Mouse (Mus musculus) embryo, embryonic 11.5 days (tissue): ENCODE measurements at regions not wholly inside any gene's neighbourhood (a gene's known extent, or its start where the extent isn't known, plus 50 kb on each side); places are given as distances from the start of the nearest gene placed in this dataset.
"Not testable (repeated sequence)": the region's sequence is repeated elsewhere in the genome, so short reads cannot be mapped to it uniquely, and the experiment has no call there.

Experiments
- DNase-seq: peaks from one replicate; pipeline ENCODE4 v3.0.0-alpha.2; 2012; ENCODE audit warnings: low read depth, low spot score

DNA sequence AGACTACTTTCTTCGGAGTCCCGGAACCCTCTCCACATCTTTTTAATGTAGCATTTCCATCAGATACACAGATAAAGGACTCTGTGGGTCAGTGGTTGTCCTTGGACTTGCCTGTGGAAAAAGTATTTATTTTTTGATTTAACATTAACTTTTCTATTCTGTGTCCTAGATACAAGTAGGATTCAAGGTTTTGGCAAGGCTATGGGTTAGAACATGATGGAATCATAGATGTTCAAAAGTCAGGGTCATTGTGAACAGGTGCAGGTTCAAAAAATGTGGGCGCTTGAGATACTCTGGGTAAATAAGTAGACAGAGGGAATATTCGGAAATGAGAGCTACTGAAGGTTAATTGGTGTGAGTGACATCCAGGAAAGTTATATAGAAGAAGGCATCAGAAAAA lies 347.7 kb downstream of the Cypt12 start:
- no peak for DNase-seq

DNA sequence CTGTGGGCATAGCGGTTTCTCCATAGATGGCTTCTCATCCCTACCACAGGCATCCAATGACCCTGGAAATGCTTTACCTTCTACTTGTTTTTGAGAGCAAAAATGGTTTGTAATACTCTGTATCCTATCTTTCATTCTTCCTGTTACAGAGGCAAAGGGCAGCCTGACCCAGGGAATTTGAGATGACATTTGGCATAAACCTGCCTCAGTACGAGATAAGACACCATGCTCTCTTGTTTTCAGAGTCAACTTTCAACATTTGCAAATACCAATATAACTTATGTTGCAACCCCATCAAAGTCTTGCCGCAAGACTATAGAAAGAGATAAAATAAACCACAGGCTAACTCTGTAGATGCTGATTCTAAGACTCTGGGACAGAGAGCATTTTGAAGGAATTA lies 350.5 kb downstream of the Cypt12 start:
- no peak for DNase-seq

DNA sequence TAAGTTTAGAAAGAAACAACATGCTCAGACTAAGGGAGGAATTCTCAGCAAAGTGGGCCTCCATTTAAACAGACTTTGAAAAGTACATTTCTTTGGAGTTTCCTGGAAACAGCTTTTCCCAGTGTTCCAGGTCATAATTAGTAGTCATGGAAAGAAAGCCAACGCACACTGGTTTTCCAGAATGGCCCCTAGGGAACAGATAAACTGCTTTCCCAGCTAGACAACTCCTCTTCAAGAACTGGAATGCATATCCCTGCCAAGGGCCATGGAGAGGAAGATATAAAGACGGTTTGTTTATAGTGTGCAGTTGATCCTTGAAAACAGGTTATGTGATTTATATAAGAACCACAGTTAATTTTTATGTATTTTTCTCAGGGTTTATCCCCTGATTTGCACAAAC lies 351.3 kb downstream of the Cypt12 start:
- DNase-seq = no peak

DNA sequence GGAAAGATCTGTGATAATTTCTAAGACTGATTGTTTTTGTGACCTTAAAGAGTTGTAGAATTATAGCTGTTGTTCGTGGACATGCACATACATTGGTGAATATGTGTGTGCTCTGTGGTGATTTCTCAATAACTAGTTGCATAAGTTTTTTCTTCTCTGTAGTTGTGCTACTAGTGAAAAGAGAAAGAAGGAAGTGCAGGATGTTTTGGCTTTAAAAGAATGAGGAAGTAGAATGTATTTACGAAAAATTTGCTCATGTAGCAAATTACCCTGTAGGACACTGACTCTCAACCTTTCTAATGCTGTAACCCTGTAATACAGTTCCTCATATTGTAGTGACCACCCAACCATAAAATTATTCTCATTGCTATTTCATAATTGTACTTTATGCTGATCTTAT lies 371.2 kb downstream of the Cypt12 start:
- DNase-seq = no peak

DNA sequence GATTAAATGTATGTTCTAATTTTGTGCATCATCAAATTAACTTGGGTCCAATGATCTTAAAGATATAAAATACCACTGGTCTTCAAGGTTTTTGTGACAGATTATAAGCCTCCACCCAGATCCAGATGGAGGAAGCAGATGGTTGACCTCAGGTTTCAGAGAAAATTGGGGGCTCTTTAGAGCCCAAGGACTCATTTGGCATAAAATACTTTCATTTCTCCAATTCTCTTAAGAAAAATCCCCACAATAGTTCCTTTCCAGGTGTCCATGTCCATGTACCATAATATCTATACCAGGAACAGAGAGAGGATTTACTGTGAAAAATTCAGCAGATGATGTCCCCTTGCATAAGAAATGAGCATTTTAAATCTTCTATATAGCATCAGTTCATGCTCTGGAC lies 385.0 kb downstream of the Cypt12 start:
- no peak for DNase-seq

DNA sequence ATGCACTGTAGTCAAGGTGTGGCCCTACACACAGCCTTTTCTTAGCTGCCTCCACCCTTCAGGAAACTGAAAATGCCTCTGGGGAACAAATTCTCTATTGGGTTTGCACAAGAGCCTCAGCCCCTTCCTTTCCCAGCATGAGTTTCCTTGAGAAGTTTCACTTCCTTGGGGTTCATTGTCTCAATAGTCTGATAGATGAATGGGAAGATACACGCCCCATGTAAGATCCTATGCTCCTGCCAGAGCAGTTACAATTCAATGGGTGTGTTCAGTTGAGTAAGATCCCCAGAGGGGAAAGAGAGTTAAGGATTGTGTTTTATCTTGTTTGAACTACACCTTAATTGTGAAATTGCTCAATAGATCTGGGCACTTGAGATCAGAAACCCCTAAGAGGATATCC lies 391.0 kb downstream of the Cypt12 start:
- DNase-seq = no peak

DNA sequence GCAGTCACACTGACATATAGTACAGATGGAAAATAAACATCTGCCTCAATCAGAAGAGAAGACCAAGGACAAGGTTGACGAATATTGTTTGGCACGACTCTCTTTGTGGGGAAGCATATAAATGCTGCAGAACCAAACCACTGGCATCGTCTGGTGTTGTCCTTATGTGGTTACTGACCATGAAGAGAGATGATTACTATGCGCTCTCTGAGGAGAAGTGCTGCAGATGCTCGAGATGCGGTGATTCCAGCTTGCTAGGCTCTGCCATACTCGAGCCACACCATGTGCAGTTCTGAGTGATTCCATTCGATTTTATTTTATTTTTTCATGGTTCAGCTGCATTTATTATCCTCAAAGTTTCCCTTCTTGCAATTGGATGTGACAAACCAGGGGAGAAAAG lies 393.5 kb downstream of the Cypt12 start:
- no peak for DNase-seq

DNA sequence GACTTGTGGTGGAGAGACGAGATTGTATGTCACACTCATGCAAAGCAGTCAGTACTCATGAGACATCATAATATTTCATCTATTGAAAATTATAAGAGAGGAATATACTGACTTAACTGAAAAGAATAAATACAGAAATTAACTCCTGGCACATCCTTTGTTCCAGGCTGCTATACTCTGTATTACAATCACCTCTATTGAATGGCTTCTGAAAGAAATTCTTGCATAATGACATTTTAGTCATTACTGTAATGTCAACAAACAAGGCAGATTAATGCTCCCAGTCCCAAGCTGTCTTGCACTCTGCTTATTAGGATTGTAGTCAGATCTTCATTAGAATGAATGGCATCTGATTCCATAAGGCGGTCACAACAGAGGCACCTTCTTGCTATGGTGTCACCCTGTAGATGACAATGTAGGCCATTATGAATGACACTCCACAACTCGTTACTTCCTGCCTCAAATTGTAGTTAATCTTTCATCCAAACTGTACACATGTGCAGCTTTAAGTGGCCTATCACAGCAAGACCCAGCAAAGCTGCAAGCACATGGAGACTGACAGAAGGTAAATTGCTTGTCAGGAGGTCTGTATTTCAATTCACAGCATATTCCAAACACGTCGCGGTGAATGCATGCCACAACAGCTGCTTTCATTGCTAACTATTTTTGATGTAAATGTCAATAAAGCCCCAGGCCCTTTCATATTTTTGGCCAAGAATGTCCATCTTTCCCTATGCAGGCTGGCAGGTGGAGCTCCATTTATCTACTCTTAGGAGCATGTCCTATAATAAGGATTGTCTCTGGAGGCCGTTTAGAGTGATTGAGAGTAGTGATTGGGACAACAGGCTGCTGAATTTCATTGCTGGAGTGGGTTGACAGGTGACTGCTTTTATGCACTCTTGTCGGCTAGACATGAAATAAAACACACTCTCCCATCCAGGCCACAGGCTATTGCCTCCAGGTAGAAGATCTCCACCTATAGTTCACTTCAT lies 430.1 kb downstream of the Cypt12 start:
- no peak for DNase-seq

DNA sequence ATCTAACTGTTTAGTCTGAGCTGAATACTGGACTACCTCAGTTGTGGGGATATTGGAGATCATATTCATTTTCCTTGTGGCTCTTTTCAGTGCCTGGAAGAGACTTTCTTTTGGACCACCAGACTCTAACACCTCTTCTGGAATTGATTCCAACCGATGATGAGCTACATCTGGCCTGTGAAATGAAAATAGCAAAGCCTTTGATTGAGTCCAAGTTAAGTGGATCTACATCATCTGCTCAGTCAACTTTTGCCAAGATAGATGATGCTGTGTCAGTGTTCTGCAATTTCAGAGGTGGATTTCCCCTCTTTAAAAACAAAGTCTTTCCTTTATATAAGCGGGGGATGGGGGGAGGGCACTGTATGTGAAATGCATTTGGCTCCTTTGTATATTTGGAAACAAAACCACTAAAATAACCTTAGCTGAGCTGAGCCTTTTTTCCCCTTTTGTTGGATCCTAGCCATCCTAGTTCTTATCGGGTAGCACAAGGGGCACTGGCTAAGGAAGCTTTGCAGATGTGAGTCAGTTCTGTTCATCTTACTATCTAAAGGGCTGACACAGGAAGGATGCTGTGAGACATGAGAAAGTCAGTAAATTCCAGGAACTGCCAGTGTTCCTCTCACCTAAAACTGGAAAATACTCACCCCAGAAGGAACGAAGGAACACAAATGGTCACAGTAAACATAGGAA lies 473.8 kb downstream of the Cypt12 start:
- no peak for DNase-seq

DNA sequence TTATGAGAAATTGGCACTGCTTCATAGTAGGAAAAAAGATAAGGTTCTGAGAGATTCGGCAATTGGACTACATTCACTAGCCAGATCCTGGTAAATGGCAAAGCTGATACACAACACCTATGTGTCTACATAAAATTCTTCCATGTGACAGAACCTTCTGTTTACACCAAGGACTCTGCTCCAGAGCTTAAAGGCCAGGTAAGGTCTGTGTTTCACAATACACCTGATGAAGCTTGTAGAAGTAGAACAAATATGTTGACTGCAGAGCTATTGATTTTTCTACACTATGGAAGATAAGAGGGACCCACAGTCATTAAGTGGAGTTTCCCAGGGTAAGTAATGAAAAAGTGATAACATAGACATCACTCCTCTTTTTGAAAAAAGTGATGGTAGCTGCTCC lies 480.7 kb downstream of the Cypt12 start:
- DNase-seq = no peak

DNA sequence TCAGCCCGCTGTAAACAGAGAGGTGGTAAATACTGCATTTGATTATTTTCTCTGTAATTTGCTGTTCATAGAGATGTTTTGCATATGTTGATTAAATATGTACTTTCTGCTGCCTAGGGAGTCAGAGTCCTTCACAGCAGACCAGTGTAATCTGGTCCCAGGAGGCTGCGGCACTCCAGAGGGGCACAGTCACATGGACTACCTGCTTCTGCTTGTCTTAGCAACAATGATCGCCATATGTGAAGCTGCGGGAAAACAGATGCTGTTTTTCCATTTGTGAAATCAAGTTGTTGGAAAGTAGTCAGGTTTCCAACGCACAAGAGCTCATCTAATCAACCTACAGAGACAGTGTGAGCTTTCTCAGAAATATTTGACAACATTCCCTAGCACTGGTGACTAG lies 490.6 kb downstream of the Cypt12 start:
- no peak for DNase-seq

DNA sequence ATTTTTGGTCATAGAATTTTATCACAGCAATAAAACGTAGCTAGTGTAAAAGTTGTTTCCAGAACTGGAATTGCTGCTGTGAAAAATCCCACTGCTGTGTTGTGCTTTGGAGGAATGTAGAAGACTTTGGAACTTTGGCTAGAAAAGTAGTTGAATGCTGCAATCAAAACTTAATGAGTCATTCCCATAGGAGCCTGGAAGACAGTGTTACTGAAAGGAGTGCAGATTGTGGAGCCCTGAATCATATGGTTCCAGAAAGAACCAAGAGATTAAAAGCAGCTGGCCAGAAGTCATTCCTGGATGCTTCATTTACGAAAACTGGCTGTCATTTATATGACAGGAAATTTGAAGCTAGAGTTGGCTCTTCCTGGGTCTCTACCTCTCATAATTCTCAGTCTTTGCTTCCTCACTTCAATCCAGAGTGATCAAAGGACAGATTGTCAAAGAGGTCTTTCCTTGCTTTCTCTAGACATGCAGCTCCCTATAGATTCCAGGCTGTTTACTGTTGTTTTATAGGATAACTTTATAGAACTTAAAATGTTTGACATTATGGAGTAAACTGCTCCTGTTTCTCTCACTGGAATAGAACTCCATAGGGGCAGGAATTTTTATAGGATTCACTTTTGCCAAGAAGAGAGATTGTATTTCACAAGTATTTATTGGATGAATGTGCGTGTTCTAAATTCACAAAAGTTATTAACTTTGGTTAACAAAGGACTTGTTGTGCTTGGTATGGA lies 504.2 kb downstream of the Cypt12 start:
- DNase-seq = no peak

DNA sequence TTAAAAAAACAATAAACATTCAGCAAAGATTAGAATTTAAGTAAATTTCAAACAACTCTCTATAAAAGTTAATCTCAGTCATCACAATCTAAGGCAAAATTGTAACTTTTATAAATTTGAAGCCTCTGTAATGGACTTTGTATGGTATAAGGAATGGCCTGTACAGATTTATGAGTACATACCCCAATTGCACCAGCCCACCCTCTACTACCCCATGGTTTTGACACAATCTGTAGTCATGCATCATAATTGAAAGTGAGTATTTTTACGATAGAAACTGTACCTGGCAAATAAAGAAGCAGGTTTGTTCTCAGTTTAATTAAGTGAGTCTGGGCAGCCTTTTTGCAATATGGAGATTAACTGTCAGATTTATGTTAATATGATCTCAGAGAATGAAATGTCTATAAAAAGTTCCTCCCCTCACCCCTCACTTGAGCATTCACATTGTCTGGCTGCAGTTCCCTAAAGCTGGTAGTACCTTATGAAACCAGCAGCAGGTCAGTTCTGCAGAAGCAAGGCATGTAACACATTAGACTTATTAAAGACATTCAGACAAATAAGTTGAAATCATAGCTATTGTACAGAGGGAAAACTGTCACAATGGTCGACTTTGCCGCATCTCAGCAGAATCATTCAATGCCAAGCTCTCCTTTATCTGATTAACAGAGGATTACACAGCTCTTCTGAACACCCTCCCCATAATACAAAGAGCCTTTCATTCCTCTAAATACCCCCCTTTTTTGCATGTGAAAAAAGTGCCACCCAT lies 505.2 kb downstream of the Cypt12 start:
- no peak for DNase-seq

DNA sequence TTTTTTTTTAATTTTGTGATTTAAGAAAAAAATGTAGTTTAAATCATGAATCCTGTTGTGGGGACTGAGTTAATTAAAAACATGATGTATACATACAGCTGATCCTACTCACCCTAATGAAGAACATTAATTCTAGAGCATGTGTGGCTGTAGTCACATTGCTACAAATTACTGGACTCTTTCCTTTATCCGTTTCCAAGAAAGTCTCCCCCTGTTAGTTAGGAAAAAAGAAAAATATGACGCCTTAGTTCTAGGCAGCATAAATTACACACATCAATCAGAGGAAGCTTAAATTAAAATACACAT lies 505.7 kb downstream of the Cypt12 start:
- no peak for DNase-seq

DNA sequence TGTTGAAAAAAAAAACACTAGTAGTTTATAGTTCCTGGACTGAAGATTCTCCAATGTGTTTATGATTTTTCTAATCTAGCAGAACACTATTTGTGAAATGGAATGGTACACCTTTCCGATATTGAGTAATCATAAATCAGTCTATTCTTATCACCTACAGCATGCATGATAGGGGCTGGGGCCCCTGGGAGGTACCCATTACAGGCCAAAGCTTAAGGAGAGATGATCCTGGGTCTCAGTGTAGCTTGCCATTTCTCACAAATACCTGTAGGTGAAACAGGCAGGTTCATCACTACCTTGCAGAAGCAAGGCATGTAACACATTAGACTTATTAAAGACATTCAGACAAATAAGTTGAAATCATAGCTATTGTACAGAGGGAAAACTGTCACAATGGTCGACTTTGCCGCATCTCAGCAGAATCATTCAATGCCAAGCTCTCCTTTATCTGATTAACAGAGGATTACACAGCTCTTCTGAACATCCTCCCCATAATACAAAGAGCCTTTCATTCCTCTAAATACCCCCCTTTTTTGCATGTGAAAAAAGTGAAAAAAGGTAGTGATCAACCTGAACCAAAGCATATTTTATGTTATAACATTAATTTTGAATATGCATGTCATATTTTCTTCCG lies 506.5 kb downstream of the Cypt12 start:
- DNase-seq = not testable (repeated sequence)

DNA sequence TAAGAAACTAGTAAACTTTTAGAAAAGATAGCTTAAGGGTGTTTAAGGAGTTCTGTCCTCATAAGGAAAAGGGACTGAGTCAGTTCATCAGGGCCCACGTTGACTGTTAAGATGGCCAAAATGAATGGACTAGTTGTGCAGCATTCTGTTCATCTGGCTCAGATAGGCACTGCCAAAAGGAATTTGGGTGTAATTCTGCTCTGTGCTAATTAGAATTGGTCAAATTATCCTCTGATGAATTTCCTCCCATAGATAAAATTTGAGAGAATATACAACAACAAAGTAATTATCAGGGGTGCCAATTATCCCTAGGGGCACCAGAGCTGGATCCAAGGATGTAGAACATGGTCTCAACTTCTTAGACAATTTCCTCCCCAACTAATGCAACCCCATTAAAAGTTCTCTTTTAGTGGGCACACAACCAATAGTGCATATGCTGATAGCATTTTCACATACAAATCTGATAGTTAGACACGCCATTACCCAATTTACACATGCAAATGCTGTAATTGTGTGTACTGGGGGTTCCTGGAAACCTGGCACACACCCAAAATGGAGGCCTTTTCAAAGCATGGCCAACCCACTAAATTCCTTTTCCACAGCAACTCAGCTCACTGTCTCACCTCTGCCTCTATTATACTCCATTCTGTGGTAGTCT lies 508.0 kb downstream of the Cypt12 start:
- DNase-seq = no peak

DNA sequence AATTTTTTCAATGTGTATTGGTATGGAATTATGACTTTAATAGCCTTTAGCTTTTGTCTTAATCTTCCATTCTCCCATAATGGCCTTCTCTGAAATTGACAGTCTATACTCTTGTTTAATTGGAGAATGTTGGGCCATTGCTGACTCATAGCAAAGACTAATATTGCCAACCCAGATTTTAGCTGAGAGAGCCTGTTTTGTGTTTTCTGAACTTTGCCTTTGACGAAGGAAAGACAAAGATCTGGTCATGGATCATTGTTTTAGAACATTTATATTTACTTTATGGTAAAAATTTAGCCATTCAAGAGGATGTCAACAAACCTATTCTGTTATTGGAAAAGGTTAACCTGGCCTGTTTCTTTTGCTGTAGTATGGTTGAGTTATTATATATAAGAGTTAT lies 512.1 kb downstream of the Cypt12 start:
- no peak for DNase-seq

DNA sequence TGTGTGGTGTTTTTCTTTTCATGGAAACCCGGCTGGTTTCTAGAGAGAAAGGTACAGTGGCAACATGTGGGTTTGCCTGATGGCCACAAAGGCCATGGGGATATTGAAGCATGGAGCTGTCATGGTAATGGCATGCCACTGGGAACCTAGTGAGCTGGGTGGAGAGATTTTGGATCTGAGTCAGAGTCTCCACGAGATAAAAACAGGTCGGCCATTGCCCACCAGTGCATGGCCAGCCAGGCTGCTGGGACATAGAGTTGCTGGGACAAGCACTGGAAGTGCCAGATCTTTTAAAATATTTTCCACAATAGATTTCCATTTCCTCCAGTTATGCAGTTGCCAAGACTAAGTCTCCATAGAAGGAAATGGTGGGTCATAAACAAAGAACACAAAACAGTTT lies 523.6 kb downstream of the Cypt12 start:
- DNase-seq = no peak

DNA sequence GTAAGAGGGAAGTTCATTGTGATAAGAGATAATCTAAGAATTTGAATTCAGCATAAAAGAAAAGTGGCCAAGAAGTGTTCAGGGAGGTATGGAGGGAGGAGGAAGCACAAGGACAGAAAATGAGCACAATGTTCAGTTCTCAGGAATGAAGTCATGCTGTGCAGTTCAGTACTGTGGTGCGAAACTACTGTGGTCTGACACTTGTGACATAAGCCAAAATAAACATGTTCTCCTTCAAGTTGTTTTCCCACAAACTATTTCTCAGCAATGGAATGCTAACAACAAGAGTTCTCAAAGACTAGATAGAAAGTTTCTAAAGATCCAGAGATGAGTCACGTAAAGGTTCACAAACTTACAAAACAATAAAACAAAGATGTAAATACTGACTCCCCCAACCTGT lies 531.3 kb downstream of the Cypt12 start:
- no peak for DNase-seq

DNA sequence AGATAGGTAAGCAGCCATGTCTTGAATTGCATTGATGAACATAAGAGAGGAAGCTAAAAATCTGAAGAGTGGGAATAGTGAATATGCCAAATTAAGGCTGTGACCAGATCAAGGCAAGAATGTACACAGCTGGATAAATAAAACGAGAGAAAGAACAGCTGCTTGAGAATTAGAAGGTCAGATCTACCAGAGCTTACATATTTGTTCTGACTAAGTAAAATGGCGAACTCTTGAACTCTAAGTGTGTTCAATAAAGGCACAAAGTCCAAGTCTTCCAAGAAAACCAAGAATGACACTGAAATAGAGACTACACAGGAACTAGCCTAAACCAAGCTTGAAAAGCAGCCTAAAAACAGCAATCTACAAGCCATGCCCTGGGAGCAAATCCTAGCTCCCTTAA lies 533.8 kb downstream of the Cypt12 start:
- DNase-seq = no peak

DNA sequence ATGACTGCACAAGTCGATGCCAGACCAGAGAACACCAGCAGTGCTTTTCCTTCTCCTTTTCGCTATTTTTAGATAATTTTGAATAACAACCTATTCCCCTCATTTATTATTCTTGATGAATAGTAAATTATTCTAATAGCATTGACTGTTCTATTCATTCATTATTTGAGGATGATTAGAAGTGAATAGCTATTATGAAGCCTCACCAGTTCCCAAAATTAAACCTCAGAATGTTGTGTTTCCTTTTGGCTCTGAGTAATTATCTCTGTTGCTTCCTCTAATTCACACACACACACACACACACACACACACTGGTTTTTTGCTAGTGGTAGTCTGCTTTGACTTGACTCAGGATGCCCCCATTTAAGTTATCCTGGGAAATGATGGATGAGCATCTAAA lies 540.7 kb downstream of the Cypt12 start:
- DNase-seq = no peak
